ENCODE assay signal across 23 mouse cellular contexts in the genomic region with DNA sequence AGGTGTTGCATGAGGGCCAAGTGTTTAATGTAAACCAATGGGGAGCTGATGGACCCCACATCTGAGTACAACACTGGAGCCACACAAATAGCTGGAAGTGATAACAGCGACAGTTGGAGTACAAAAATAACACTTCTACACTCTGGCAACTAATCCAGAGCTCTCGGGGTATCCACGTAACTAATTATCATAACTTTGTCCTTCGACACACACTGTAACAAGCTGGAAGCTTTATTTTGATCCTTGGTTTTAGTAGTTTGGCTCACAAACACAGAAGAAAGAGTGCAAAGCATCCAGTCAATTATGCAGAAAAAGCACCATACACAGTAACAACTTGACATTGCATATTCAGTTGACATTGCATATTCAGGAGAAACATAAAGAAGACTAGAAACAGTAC.
DNase-seq lines count a peak whose midpoint lies in the region; ATAC-seq and TF ChIP-seq lines count a peak whose summit lies in the region.
"Had no signal": no experiment of that assay in that cellular context is flagged by ENCODE, and none has a peak within 500 bp of the region (broad histone marks: within the 10 kb centered on the region; RNA-seq: fewer than 3 reads in every experiment).

No protein-coding gene starts in this region.

- no peak for TF ChIP-seq CTCF in brain, embryonic 14.5 days (IDR thresholded peaks at IDR 0.05; ENCODE audit: borderline replicate concordance, extremely low read depth, insufficient read depth, insufficient read length)
- no peak for TF ChIP-seq CTCF in forebrain, postnatal 0 days (IDR thresholded peaks at IDR 0.05; ENCODE audit: low read depth)

- no peak for TF ChIP-seq POLR2A in brain, embryonic 14.5 days (IDR thresholded peaks at IDR 0.05; ENCODE audit: borderline replicate concordance, extremely low read depth, insufficient read depth, insufficient read length, poor library complexity, severe bottlenecking)

- ATAC-seq in forebrain, embryonic 13.5 days, result peak; percentile 59; the same call in 1 of the 2 replicates
- no peak for ATAC-seq in forebrain, embryonic 11.5 days (replicated peaks; ENCODE audit: low FRiP score)
- no peak for ATAC-seq in heart, embryonic 13.5 days (ENCODE audit: extremely low read depth, insufficient number of reproducible peaks, low FRiP score, low TSS enrichment)
- peak; percentile 67 for ATAC-seq in forebrain, postnatal 0 days
- ATAC-seq: intestine, postnatal 0 days had no signal

- H3K36me3 ChIP-seq in forebrain, embryonic 13.5 days (ENCODE audit: poor library complexity, severe bottlenecking), result no peaks in the 10 kb centered on the region
- no peaks in the 10 kb centered on the region for H3K36me3 ChIP-seq in forebrain, embryonic 11.5 days (ENCODE audit: control insufficient read depth, insufficient read depth, low read length)
- H3K36me3 ChIP-seq in heart, embryonic 13.5 days, result no peaks in the 10 kb centered on the region
- H3K36me3 ChIP-seq in forebrain, postnatal 0 days (ENCODE audit: insufficient read depth), result no peaks in the 10 kb centered on the region
- H3K36me3 ChIP-seq: embryonic facial prominence, embryonic 10.5 days; embryonic facial prominence, embryonic 13.5 days; heart, embryonic 10.5 days; hindbrain, embryonic 12.5 days; hindbrain, embryonic 15.5 days had no signal

- H3K9me3 ChIP-seq in forebrain, embryonic 13.5 days (replicated peaks), result no peaks in the 10 kb centered on the region
- H3K9me3 ChIP-seq in forebrain, embryonic 11.5 days (ENCODE audit: control insufficient read depth, low read length), result no peaks in the 10 kb centered on the region
- H3K9me3 ChIP-seq in heart, embryonic 13.5 days, result no peaks in the 10 kb centered on the region
- H3K9me3 ChIP-seq in forebrain, postnatal 0 days (ENCODE audit: low read length), result no peaks in the 10 kb centered on the region
- H3K9me3 ChIP-seq: embryonic facial prominence, embryonic 10.5 days; embryonic facial prominence, embryonic 13.5 days; heart, embryonic 10.5 days; hindbrain, embryonic 12.5 days; hindbrain, embryonic 15.5 days had no signal

- WGBS in forebrain, embryonic 13.5 days, result 68% methylated on average over 4 of the region's 4 CpGs
- WGBS in forebrain, embryonic 11.5 days, result 90% methylated on average over 4 of the region's 4 CpGs
- 40% methylated on average over 4 of the region's 4 CpGs for WGBS in heart, embryonic 13.5 days
- WGBS in forebrain, postnatal 0 days, result 27% methylated on average over 4 of the region's 4 CpGs

- no peak overlapping the region for H3K27ac ChIP-seq in forebrain, embryonic 13.5 days
- no peak overlapping the region for H3K27ac ChIP-seq in forebrain, embryonic 11.5 days (ENCODE audit: low read depth, low read length)
- no peak overlapping the region for H3K27ac ChIP-seq in heart, embryonic 13.5 days (replicated peaks)
- H3K27ac ChIP-seq in forebrain, postnatal 0 days (ENCODE audit: low read depth, low read length), result no peak overlapping the region
- H3K27ac ChIP-seq: embryonic facial prominence, embryonic 10.5 days; embryonic facial prominence, embryonic 13.5 days; heart, adult 2 months; heart, embryonic 10.5 days; hindbrain, embryonic 12.5 days; hindbrain, embryonic 15.5 days had no signal

- no peak overlapping the region for H3K9ac ChIP-seq in forebrain, embryonic 13.5 days
- no peak overlapping the region for H3K9ac ChIP-seq in forebrain, embryonic 11.5 days (ENCODE audit: low read length)
- no peak overlapping the region for H3K9ac ChIP-seq in heart, embryonic 13.5 days
- no peak overlapping the region for H3K9ac ChIP-seq in forebrain, postnatal 0 days
- H3K9ac ChIP-seq: embryonic facial prominence, embryonic 13.5 days; hindbrain, embryonic 12.5 days; hindbrain, embryonic 15.5 days had no signal

- no peak overlapping the region for H3K4me3 ChIP-seq in forebrain, embryonic 13.5 days
- H3K4me3 ChIP-seq in forebrain, embryonic 11.5 days (ENCODE audit: low read depth, low read length), result no peak overlapping the region
- no peak overlapping the region for H3K4me3 ChIP-seq in heart, embryonic 13.5 days
- H3K4me3 ChIP-seq in forebrain, postnatal 0 days (ENCODE audit: low read depth, low read length), result no peak overlapping the region
- H3K4me3 ChIP-seq: embryonic facial prominence, embryonic 10.5 days; embryonic facial prominence, embryonic 13.5 days; erythroblast, embryonic 14.5 days; heart, adult 2 months; heart, embryonic 10.5 days; hindbrain, embryonic 12.5 days; hindbrain, embryonic 15.5 days had no signal

- H3K4me2 ChIP-seq in forebrain, embryonic 13.5 days, result no peak overlapping the region
- H3K4me2 ChIP-seq in forebrain, embryonic 11.5 days (ENCODE audit: low read depth, low read length, severe bottlenecking), result no peak overlapping the region
- H3K4me2 ChIP-seq in heart, embryonic 13.5 days, result 0 out of 2 replicates have a peak overlapping the region, but pooled peaks have one; percentile 18
- H3K4me2 ChIP-seq in forebrain, postnatal 0 days (ENCODE audit: low read depth), result no peak overlapping the region
- H3K4me2 ChIP-seq: embryonic facial prominence, embryonic 13.5 days; hindbrain, embryonic 12.5 days; hindbrain, embryonic 15.5 days had no signal

- no peak for DNase-seq in forebrain, embryonic 11.5 days (ENCODE audit: low spot score)
- DNase-seq in heart, adult 11 months, result no peak
- peak; percentile 39 for DNase-seq in brain, embryonic 14.5 days (ENCODE audit: low read depth)
- DNase-seq in forebrain, postnatal 0 days, result peak; percentile 40
- DNase-seq in kidney, postnatal 25 days, result no peak
- DNase-seq: adrenal gland, postnatal 10 days; adrenal gland, postnatal 36 days; cerebellum, adult 11-12 months; cerebellum, adult 8-10 months; cerebellum, postnatal 10 days; cerebellum, postnatal 36 days; embryo, embryonic 11 days; gastrocnemius, postnatal 25 days; heart, adult 2 months had no signal

- H3K4me1 ChIP-seq in forebrain, embryonic 13.5 days, result no peaks in the 10 kb centered on the region
- H3K4me1 ChIP-seq in forebrain, embryonic 11.5 days (replicated peaks; ENCODE audit: control insufficient read depth, insufficient read depth, low read length), result no peaks in the 10 kb centered on the region
- H3K4me1 ChIP-seq in heart, embryonic 13.5 days, result peaks cover 5% of the 10 kb centered on the region
- H3K4me1 ChIP-seq in forebrain, postnatal 0 days (ENCODE audit: insufficient read depth), result no peaks in the 10 kb centered on the region
- H3K4me1 ChIP-seq: embryonic facial prominence, embryonic 10.5 days; embryonic facial prominence, embryonic 13.5 days; heart, embryonic 10.5 days; hindbrain, embryonic 12.5 days; hindbrain, embryonic 15.5 days had no signal

- H3K27me3 ChIP-seq in forebrain, embryonic 13.5 days, result no peaks in the 10 kb centered on the region
- no peaks in the 10 kb centered on the region for H3K27me3 ChIP-seq in forebrain, embryonic 11.5 days (ENCODE audit: control insufficient read depth, insufficient read depth, low read length)
- H3K27me3 ChIP-seq in heart, embryonic 13.5 days (replicated peaks), result no peaks in the 10 kb centered on the region
- no peaks in the 10 kb centered on the region for H3K27me3 ChIP-seq in forebrain, postnatal 0 days (ENCODE audit: insufficient read depth, low read length)
- H3K27me3 ChIP-seq: embryonic facial prominence, embryonic 13.5 days; hindbrain, embryonic 12.5 days; hindbrain, embryonic 15.5 days had no signal

Comparison
In these comparisons a context has a peak if more than half of its experiments do, and no peak if none do; other contexts are left out.
1. ATAC-seq: peak in forebrain, embryonic 13.5 days (single experiment) and forebrain, postnatal 0 days (single experiment); none in forebrain, embryonic 11.5 days (single experiment) and heart, embryonic 13.5 days (single experiment).
2. DNase-seq: peak in brain, embryonic 14.5 days (single experiment) and forebrain, postnatal 0 days (single experiment); none in forebrain, embryonic 11.5 days (single experiment), heart, adult 11 months (single experiment) and kidney, postnatal 25 days (0 of 2).